Mouse (Mus musculus): ENCODE results near the gene Kcnc2. TPM values are rescaled to one million over a fixed set of nuclear protein-coding genes. Genes with fewer than 3 reads are reported as not detected.
"Not testable (repeated sequence)": the region's sequence is repeated elsewhere in the genome, so short reads cannot be mapped to it uniquely, and the experiment has no call there.

Kcnc2 gene
- total RNA-seq (2022): under 1 TPM; 0.25 to 0.78 (median 0.38) TPM

DNA sequence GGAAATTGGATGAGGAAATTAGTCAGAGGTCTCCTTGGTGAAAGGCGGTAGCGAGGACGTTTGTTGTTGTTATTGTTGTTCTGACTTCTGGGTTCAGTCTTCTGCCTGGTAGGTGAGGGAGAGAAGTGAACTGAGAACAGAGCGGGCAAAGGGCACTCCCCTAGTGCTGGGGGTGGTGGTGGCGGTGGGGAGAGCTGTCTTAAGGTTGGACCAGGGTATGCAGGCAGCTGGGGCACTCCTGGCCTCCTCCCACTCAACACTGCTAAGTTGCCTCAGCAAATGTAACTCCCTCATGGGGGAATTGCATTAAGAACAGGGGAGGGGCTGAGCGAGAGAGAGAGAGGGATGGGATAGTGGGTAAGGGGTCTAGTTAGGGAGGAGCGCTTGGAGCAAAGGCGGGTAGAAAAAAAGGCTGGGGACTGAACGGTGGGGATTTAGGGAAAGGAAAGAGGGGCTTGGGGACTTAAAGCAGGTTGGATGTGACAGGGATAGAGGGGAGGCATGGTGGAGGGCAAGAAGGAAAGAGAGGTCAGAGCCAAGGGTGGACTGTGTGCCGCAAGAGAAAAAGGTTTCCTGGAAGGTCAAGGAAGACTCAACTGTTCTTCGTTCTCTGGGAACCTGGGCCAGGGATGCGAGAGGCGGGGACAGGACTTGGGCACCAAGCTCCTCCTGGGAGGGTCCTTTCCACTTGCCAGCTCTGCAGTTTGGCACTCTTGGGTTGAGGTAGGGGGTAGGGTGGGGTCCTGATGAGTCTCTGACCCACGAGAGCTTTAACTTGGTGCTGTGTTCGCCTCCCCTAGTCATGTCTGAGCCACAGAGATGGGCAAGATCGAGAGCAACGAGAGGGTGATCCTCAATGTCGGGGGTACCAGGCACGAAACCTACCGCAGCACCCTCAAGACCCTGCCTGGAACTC is at the start of gene Kcnc2:
Gene Kcnc2 (plus strand): TSS at position 235 of the 916 bp plus-strand sequence.
- DNase-seq (ENCODE audit: low spot score): no peak

- no peak for DNase-seq (ENCODE audit: low spot score)
These were observed 43.8 kb upstream of the Kcnc2 start for GRCm38 (mm10) chr10:112227073-112227472.

DNA sequence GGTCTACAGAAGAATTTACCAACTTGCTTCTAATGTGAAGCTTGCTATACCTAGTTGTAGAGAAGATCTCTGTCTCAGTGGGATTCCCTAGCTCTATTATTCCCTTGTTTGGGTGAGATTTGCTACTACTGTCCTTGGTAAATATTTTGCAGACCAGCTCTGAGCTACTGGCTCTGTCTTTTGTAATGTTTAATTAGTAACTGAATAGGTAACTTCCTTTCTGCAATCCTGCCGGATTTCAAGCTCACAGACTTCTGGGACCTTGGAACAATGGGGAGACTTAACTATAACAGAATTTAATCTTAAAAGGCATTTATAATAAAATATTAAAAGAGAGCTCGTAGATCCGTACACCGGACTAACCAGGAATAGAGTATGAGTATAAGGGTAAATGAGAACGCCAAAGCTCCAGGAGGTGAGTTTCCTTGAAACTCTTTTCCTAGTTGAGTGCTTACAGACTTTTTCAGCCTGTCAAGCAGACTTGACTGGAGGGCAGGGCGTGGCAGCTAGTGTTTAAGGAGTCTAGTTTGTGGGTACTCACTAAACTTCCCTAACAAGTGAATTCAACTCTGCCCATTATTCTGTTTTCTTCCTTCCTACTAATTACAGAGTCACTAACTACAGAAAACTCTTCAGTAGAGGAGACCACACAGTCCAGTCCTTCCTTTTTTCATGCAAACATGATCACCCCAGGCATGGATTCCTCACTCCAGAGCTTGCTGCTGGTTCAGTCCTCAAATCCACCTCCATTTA is 41.7 kb upstream of the Kcnc2 start:
- not testable (repeated sequence) for DNase-seq (ENCODE audit: low spot score)

- DNase-seq (ENCODE audit: low spot score): not testable (repeated sequence)
These were observed 38.2 kb upstream of the Kcnc2 start for GRCm38 (mm10) chr10:112232733-112233132.

- DNase-seq (ENCODE audit: low spot score): not testable (repeated sequence)
These were observed 35.5 kb upstream of the Kcnc2 start for GRCm38 (mm10) chr10:112235396-112235940.

- no peak for DNase-seq (ENCODE audit: low spot score)
These were observed 22.6 kb upstream of the Kcnc2 start for GRCm38 (mm10) chr10:112248273-112248672.

GRCm38 (mm10) chr10:112263467-112263866 is 7.5 kb upstream of the Kcnc2 start:
- no peak for DNase-seq (ENCODE audit: low spot score)

- no peak for DNase-seq (ENCODE audit: low spot score)
These were observed 1.4 kb upstream of the Kcnc2 start for GRCm38 (mm10) chr10:112269481-112269880.

GRCm38 (mm10) chr10:112269939-112270781 is 761 bp upstream of the Kcnc2 start:
- DNase-seq (ENCODE audit: low spot score): no peak

GRCm38 (mm10) chr10:112271803-112272165 is 863 bp downstream of the Kcnc2 start:
- no peak for DNase-seq (ENCODE audit: low spot score)

- DNase-seq (ENCODE audit: low spot score): no peak
These were observed 1.2 kb downstream of the Kcnc2 start for GRCm38 (mm10) chr10:112272171-112272570.

GRCm38 (mm10) chr10:112277996-112278395 is 7.1 kb downstream of the Kcnc2 start:
- no peak for DNase-seq (ENCODE audit: low spot score)

DNA sequence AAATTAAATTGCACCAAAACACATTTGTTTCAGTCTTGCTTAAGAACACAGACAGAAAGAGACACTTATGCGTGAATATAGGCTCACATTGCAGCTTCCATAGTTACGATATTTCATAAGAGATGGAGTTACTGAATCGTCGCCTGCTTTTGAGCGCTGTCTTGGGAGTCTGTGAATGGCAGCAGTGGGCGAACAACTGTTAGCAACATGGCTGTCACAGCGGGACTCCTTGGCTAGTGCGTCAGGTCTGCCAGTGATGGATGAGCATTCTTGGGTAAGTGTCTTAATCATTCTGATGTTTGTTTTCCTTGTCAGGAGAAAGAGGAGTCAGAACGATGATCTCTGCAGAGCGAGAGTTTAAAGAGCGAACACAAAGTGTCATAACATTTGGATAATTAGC is 44.2 kb downstream of the Kcnc2 start:
- no peak for DNase-seq (ENCODE audit: low spot score)

- DNase-seq (ENCODE audit: low spot score): no peak
These were observed 46.9 kb downstream of the Kcnc2 start for GRCm38 (mm10) chr10:112317783-112318182.

DNA sequence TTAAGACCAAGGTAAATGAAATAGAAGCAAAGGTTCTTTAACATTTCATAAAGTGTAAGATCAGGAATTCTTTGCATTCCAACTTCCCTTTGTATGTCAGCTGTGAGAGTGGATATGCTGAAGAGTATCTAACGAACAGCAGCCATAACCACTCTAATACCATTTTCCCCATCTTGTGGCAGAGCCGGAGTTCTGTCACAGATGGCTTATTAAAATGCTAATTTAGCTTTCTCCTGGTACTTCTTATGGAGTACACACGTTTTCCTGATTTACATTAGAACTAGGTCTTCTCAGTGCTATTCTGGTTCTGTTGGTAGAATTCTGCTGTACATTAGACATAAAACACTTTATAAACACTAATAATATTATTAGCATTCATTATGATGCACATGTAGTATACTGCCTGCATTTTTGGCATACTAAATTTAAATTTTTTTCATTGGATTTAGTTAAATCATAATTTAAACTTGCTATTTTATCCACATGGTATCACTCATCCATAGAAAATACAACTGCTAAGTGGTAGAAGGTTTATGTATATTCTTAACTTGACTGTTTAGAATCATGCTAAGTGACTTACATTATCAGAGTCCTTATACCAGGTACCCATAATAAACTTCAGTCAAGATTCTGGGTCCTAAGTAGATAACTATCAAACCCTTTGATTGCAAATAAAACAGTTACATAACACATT is 86.9 kb downstream of the Kcnc2 start:
- DNase-seq (ENCODE audit: low spot score): no peak

- DNase-seq (ENCODE audit: low spot score): no peak
These were observed 87.4 kb downstream of the Kcnc2 start for GRCm38 (mm10) chr10:112358363-112358704.

DNA sequence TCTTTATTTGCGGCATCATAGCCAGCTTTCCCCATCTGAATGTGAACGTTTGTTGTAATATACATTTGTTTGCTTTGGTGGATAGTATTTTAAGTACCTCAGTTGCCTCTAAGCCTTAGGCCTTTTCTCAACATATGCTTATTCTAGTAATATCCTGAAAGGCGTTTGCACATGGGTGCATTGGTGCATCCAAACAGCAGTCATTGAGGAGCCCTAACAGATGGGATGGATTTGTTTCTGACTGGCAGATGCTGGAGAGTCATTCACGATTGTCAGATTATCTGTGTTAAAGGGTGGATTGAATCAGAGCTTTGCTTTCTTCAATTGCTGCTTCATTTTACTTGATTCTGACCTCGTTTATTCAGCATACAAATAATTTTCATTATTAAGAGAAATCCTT is 89.8 kb downstream of the Kcnc2 start:
- no peak for DNase-seq (ENCODE audit: low spot score)

DNA sequence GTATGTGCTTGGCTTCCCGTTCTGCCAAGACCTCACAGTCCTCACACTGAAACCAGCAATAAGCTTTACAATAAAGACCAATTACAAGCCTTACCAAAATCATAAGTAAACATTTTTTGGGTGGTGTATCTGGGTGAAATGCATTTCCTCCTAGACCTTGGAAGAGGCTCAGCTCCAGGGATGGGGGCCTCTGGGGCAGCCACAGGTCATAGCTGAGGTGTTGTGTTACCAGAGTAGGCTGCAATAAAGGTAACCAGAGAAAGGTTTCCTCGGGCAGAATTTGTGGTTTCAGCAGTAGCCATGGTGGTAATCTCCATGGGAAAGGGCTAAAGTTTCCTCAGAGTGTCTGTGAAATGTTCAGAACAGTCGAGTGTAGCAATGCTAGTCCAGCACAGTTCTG is 97.4 kb downstream of the Kcnc2 start:
- no peak for DNase-seq (ENCODE audit: low spot score)

- DNase-seq (ENCODE audit: low spot score): no peak
These were observed 106.2 kb downstream of the Kcnc2 start for GRCm38 (mm10) chr10:112377163-112377562.

- no peak for DNase-seq (ENCODE audit: low spot score)
These were observed 107.5 kb downstream of the Kcnc2 start for GRCm38 (mm10) chr10:112378465-112378864.

DNA sequence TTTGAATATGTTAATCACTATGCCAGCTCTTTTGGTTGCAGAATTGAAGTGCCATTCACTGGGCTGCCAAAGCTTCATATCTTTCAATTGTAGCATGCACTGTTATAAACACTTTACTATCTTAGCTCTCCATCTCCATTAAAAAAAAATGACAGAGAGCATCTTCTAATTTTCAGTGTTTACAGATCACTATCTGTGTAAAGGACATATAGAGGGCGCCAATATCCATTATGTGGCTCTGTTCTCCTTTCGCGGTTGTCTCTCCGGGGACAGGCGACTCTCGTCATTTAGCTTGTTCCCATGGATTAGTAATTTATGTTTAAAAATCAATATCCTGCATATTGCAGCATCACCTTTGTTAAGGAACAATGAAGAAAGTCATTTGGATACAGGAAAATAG is 109.7 kb downstream of the Kcnc2 start:
- DNase-seq (ENCODE audit: low spot score): no peak

Data from heart, adult 8-10 months (tissue).